Mouse (Mus musculus): ENCODE data around the gene Ric8b. TPM values are rescaled to one million over a fixed set of nuclear protein-coding genes. Genes with fewer than 3 reads are reported as not detected.

Ric8b gene
- polyA plus RNA-seq, 1 experiment from 2014 or later: 27.3 TPM

- ATAC-seq (ENCODE audit: low FRiP score) (no peak), DNase-seq (ENCODE audit: low spot score, missing footprints) (no peak)
- Histone ChIP-seq H3K27ac (ENCODE audit: low read depth, low read length) (peak overlapping the region; percentile 5; the same call in 1 of the 2 replicates), H3K9ac (ENCODE audit: low read length) (no peak overlapping the region), H3K36me3 (ENCODE audit: control insufficient read depth, insufficient read depth, low read length) (peaks cover 13% of the 10 kb centered on the region; the same call in 1 of the 2 replicates), H3K4me1 (ENCODE audit: control insufficient read depth, insufficient read depth, low read length) (peaks cover 12% of the 10 kb centered on the region), H3K4me3 (ENCODE audit: low read depth, low read length) (no peak overlapping the region), H3K27me3 (ENCODE audit: control insufficient read depth, insufficient read depth, low read length) (no peaks in the 10 kb centered on the region), H3K4me2 (no peak overlapping the region), H3K9me3 (ENCODE audit: control insufficient read depth, low read length) (no peaks in the 10 kb centered on the region)
- WGBS: 41% methylated on average over 4 of the region's 4 CpGs
Measured at GRCm38 (mm10) chr10:84889096-84889846, 28.1 kb upstream of the Ric8b start.

GRCm38 (mm10) chr10:84895810-84896358 lies 21.5 kb upstream of the Ric8b start:
- WGBS: 92% methylated on average over 10 of the region's 10 CpGs
- H3K9ac ChIP-seq (ENCODE audit: low read length): no peak overlapping the region
- no peak for ATAC-seq (ENCODE audit: low FRiP score)
- H3K9me3 ChIP-seq (ENCODE audit: control insufficient read depth, low read length): no peaks in the 10 kb centered on the region
- no peak overlapping the region for H3K4me3 ChIP-seq (ENCODE audit: low read depth, low read length)
- no peak overlapping the region for H3K4me2 ChIP-seq
- no peaks in the 10 kb centered on the region for H3K27me3 ChIP-seq (ENCODE audit: control insufficient read depth, insufficient read depth, low read length)
- peaks cover 24% of the 10 kb centered on the region for H3K36me3 ChIP-seq (ENCODE audit: control insufficient read depth, insufficient read depth, low read length)
- no peak overlapping the region for H3K27ac ChIP-seq (ENCODE audit: low read depth, low read length)
- DNase-seq (ENCODE audit: low spot score, missing footprints): no peak
- H3K4me1 ChIP-seq (ENCODE audit: control insufficient read depth, insufficient read depth, low read length): no peaks in the 10 kb centered on the region

- no peaks in the 10 kb centered on the region for H3K9me3 ChIP-seq (ENCODE audit: control insufficient read depth, low read length)
- H3K4me1 ChIP-seq (ENCODE audit: control insufficient read depth, insufficient read depth, low read length): no peaks in the 10 kb centered on the region
- no peak for ATAC-seq (ENCODE audit: low FRiP score)
- no peak overlapping the region for H3K4me2 ChIP-seq
- 74% methylated on average over 9 of the region's 9 CpGs for WGBS
- no peaks in the 10 kb centered on the region for H3K27me3 ChIP-seq (ENCODE audit: control insufficient read depth, insufficient read depth, low read length)
- no peak overlapping the region for H3K27ac ChIP-seq (ENCODE audit: low read depth, low read length)
- no peak overlapping the region for H3K4me3 ChIP-seq (ENCODE audit: low read depth, low read length)
- H3K36me3 ChIP-seq (ENCODE audit: control insufficient read depth, insufficient read depth, low read length): peaks cover 24% of the 10 kb centered on the region
- DNase-seq (ENCODE audit: low spot score, missing footprints): no peak
- H3K9ac ChIP-seq (ENCODE audit: low read length): no peak overlapping the region
Measured at GRCm38 (mm10) chr10:84896941-84897930, 20.2 kb upstream of the Ric8b start.

- Histone ChIP-seq H3K27me3 (ENCODE audit: control insufficient read depth, insufficient read depth, low read length) (no peaks in the 10 kb centered on the region), H3K9ac (ENCODE audit: low read length) (no peak overlapping the region), H3K4me2 (no peak overlapping the region), H3K9me3 (ENCODE audit: control insufficient read depth, low read length) (no peaks in the 10 kb centered on the region), H3K4me1 (ENCODE audit: control insufficient read depth, insufficient read depth, low read length) (peaks cover 4% of the 10 kb centered on the region), H3K27ac (ENCODE audit: low read depth, low read length) (no peak overlapping the region), H3K36me3 (ENCODE audit: control insufficient read depth, insufficient read depth, low read length) (peaks cover 22% of the 10 kb centered on the region), H3K4me3 (ENCODE audit: low read depth, low read length) (no peak overlapping the region)
- no peak for DNase-seq (ENCODE audit: low spot score, missing footprints)
- no peak for ATAC-seq (ENCODE audit: low FRiP score)
- WGBS: 75% methylated on average over 3 of the region's 3 CpGs
Measured at GRCm38 (mm10) chr10:84898144-84898979, 19.1 kb upstream of the Ric8b start.

GRCm38 (mm10) chr10:84901676-84902075 lies 15.7 kb upstream of the Ric8b start:
- H3K36me3 ChIP-seq (ENCODE audit: control insufficient read depth, insufficient read depth, low read length): peaks cover 12% of the 10 kb centered on the region; the same call in 1 of the 2 replicates
- DNase-seq (ENCODE audit: low spot score, missing footprints) (no peak), ATAC-seq (ENCODE audit: low FRiP score) (no peak)
- no peak overlapping the region for H3K27ac ChIP-seq (ENCODE audit: low read depth, low read length)
- no peak overlapping the region for H3K9ac ChIP-seq (ENCODE audit: low read length)
- H3K4me2 ChIP-seq: no peak overlapping the region
- H3K27me3 ChIP-seq (ENCODE audit: control insufficient read depth, insufficient read depth, low read length): no peaks in the 10 kb centered on the region
- peaks cover 6% of the 10 kb centered on the region for H3K4me1 ChIP-seq (ENCODE audit: control insufficient read depth, insufficient read depth, low read length)
- H3K4me3 ChIP-seq (ENCODE audit: low read depth, low read length): no peak overlapping the region
- no peaks in the 10 kb centered on the region for H3K9me3 ChIP-seq (ENCODE audit: control insufficient read depth, low read length)
- WGBS: 87% methylated on average over 5 of the region's 5 CpGs

GRCm38 (mm10) chr10:84902213-84902612 lies 15.2 kb upstream of the Ric8b start:
- Histone ChIP-seq H3K27me3 (ENCODE audit: control insufficient read depth, insufficient read depth, low read length) (no peaks in the 10 kb centered on the region), H3K9ac (ENCODE audit: low read length) (no peak overlapping the region), H3K36me3 (ENCODE audit: control insufficient read depth, insufficient read depth, low read length) (peaks cover 12% of the 10 kb centered on the region; the same call in 1 of the 2 replicates), H3K4me3 (ENCODE audit: low read depth, low read length) (no peak overlapping the region), H3K27ac (ENCODE audit: low read depth, low read length) (no peak overlapping the region), H3K4me1 (ENCODE audit: control insufficient read depth, insufficient read depth, low read length) (peaks cover 6% of the 10 kb centered on the region), H3K4me2 (no peak overlapping the region), H3K9me3 (ENCODE audit: control insufficient read depth, low read length) (no peaks in the 10 kb centered on the region)
- DNase-seq (ENCODE audit: low spot score, missing footprints) (no peak), ATAC-seq (ENCODE audit: low FRiP score) (no peak)
- 87% methylated on average over 2 of the region's 2 CpGs for WGBS

GRCm38 (mm10) chr10:84903307-84903706 lies 14.1 kb upstream of the Ric8b start:
- Histone ChIP-seq H3K36me3 (ENCODE audit: control insufficient read depth, insufficient read depth, low read length) (peaks cover 5% of the 10 kb centered on the region; the same call in 1 of the 2 replicates), H3K27me3 (ENCODE audit: control insufficient read depth, insufficient read depth, low read length) (no peaks in the 10 kb centered on the region), H3K4me1 (ENCODE audit: control insufficient read depth, insufficient read depth, low read length) (peaks cover 6% of the 10 kb centered on the region), H3K4me2 (no peak overlapping the region), H3K27ac (ENCODE audit: low read depth, low read length) (no peak overlapping the region), H3K9ac (ENCODE audit: low read length) (no peak overlapping the region), H3K4me3 (ENCODE audit: low read depth, low read length) (no peak overlapping the region), H3K9me3 (ENCODE audit: control insufficient read depth, low read length) (no peaks in the 10 kb centered on the region)
- WGBS: 54% methylated on average over 7 of the region's 7 CpGs
- DNase-seq (ENCODE audit: low spot score, missing footprints) (no peak), ATAC-seq (ENCODE audit: low FRiP score) (peak; percentile 40; the same call in 1 of the 2 replicates)

GRCm38 (mm10) chr10:84903742-84904141 lies 13.7 kb upstream of the Ric8b start:
- H3K4me2 ChIP-seq: no peak overlapping the region
- DNase-seq (ENCODE audit: low spot score, missing footprints): no peak
- H3K36me3 ChIP-seq (ENCODE audit: control insufficient read depth, insufficient read depth, low read length): peaks cover 5% of the 10 kb centered on the region; the same call in 1 of the 2 replicates

More at GRCm38 (mm10) chr10:84903742-84904141, 13.7 kb upstream of the Ric8b start:
- Histone ChIP-seq H3K27ac (ENCODE audit: low read depth, low read length) (no peak overlapping the region), H3K9ac (ENCODE audit: low read length) (no peak overlapping the region), H3K9me3 (ENCODE audit: control insufficient read depth, low read length) (no peaks in the 10 kb centered on the region), H3K27me3 (ENCODE audit: control insufficient read depth, insufficient read depth, low read length) (peaks cover 2% of the 10 kb centered on the region; the same call in 1 of the 2 replicates), H3K4me3 (ENCODE audit: low read depth, low read length) (no peak overlapping the region), H3K4me1 (ENCODE audit: control insufficient read depth, insufficient read depth, low read length) (peaks cover 6% of the 10 kb centered on the region)
- ATAC-seq (ENCODE audit: low FRiP score): no peak
- WGBS: 28% methylated on average over 5 of the region's 5 CpGs
